Mouse (Mus musculus): ENCODE data around the gene Slpi. TPM values are rescaled to one million over a fixed set of nuclear protein-coding genes. Genes with fewer than 3 reads are reported as not detected.

Slpi gene
- total and polyA plus RNA-seq, 3 experiments: not detected

- Histone ChIP-seq H3K9me3 (replicated peaks; ENCODE audit: insufficient read depth, low read length) (no peaks in the 10 kb centered on the region), H3K36me3 (ENCODE audit: control insufficient read depth in 1 of 2, insufficient read depth in 2 of 2, low read length in 2 of 2) (no peaks in the 10 kb centered on the region), H3K27ac (ENCODE audit: control insufficient read depth, low read depth, low read length) (no peak overlapping the region), H3K4me3 (ENCODE audit: control insufficient read depth in 1 of 2, insufficient read depth in 1 of 2, low read depth in 2 of 2, low read length in 2 of 2) (no peak overlapping the region), H3K4me1 (ENCODE audit: control insufficient read depth in 1 of 2, insufficient read depth in 2 of 2, low read length in 2 of 2) (no peaks in the 10 kb centered on the region), H3K27me3 (ENCODE audit: control insufficient read depth in 1 of 2, insufficient read depth in 2 of 2, low read length in 2 of 2) (peaks cover 0 to 15% of the 10 kb centered on the region in 2 experiments), H3K79me2 (ENCODE audit: control insufficient read depth, insufficient read depth, low read length, poor library complexity) (no peaks in the 10 kb centered on the region), H3K9ac (ENCODE audit: control insufficient read depth, low read depth, low read length, poor library complexity, severe bottlenecking) (no peak overlapping the region)
- TF ChIP-seq NELFE (IDR thresholded peaks at IDR 0.05; ENCODE audit: low read depth, low read length) (no peak), KAT2A (conservative IDR thresholded peaks at IDR 0.05; ENCODE audit: low read depth, low read length) (no peak), MYC (IDR thresholded peaks at IDR 0.05; ENCODE audit: low read depth, low read length) (no peak), MAX (IDR thresholded peaks at IDR 0.05; ENCODE audit: low read length) (no peak), CHD2 (IDR thresholded peaks at IDR 0.05; ENCODE audit: low read length) (no peak)
- DNase-seq (ENCODE audit: low read depth, low spot score): no peak
Observed at GRCm38 (mm10) chr2:164430697-164431096, 41.8 kb upstream of the Slpi start.

GRCm38 (mm10) chr2:164429881-164430615, 41.2 kb upstream of the Slpi start:
- Histone ChIP-seq H3K9me3 (replicated peaks; ENCODE audit: insufficient read depth, low read length) (no peaks in the 10 kb centered on the region), H3K9ac (ENCODE audit: control insufficient read depth, low read depth, low read length, poor library complexity, severe bottlenecking) (no peak overlapping the region), H3K4me1 (ENCODE audit: control insufficient read depth in 1 of 2, insufficient read depth in 2 of 2, low read length in 2 of 2) (no peaks in the 10 kb centered on the region), H3K27ac (ENCODE audit: control insufficient read depth, low read depth, low read length) (no peak overlapping the region), H3K4me3 (ENCODE audit: control insufficient read depth in 1 of 2, insufficient read depth in 1 of 2, low read depth in 2 of 2, low read length in 2 of 2) (no peak overlapping the region), H3K27me3 (ENCODE audit: control insufficient read depth in 1 of 2, insufficient read depth in 2 of 2, low read length in 2 of 2) (peaks cover 0 to 12% of the 10 kb centered on the region in 2 experiments), H3K36me3 (ENCODE audit: control insufficient read depth in 1 of 2, insufficient read depth in 2 of 2, low read length in 2 of 2) (no peaks in the 10 kb centered on the region), H3K79me2 (ENCODE audit: control insufficient read depth, insufficient read depth, low read length, poor library complexity) (no peaks in the 10 kb centered on the region)
- DNase-seq (ENCODE audit: low read depth, low spot score): no peak
- TF ChIP-seq RCOR1 (IDR thresholded peaks at IDR 0.05; ENCODE audit: low read depth, low read length): no peak
- no peak for TF ChIP-seq POLR2AphosphoS2 (IDR thresholded peaks at IDR 0.05; ENCODE audit: low read length)
- TF ChIP-seq MEF2A (IDR thresholded peaks at IDR 0.05; ENCODE audit: extremely low read depth, insufficient replicate concordance, low read depth, low read length, poor library complexity, severe bottlenecking): no peak
- TF ChIP-seq MAZ (IDR thresholded peaks at IDR 0.05; ENCODE audit: low read depth, low read length): no peak
- TF ChIP-seq TCF12 (IDR thresholded peaks at IDR 0.05; ENCODE audit: low read depth, low read length): no peak
- TF ChIP-seq E2F4 (IDR thresholded peaks at IDR 0.05; ENCODE audit: borderline replicate concordance, low read depth, low read length): no peak
- no peak for TF ChIP-seq GATA1 (IDR thresholded peaks at IDR 0.05; ENCODE audit: low read depth, low read length)
- no peak for TF ChIP-seq JUND (IDR thresholded peaks at IDR 0.05; ENCODE audit: low read depth, low read length)
- TF ChIP-seq ETS1 (IDR thresholded peaks at IDR 0.05; ENCODE audit: low read depth, low read length): no peak
- TF ChIP-seq POLR2AphosphoS5 (IDR thresholded peaks at IDR 0.05; ENCODE audit: borderline replicate concordance, low read depth, low read length): no peak

All from MEL (cell line).